Mouse (Mus musculus) CH12.LX (cell line): Measurements from ENCODE around the gene Rangrf.

ENCODE experiments used
- BHLHE40 ChIP-seq: IDR thresholded peaks from 2 replicates; pipeline ENCODE4 v1.6.1; 2011; ENCODE audit warnings: mild to moderate bottlenecking, low read depth, low read length, improper control_type of control experiment
- CHD2 ChIP-seq: IDR thresholded peaks from 2 replicates; pipeline ENCODE4 v1.6.1; 2011; ENCODE audit warnings: low read length, improper control_type of control experiment
- CTCF ChIP-seq, 2 experiments: IDR thresholded peaks in 1 of 2; conservative IDR thresholded peaks in 1 of 2; 2 replicates each; pipeline ENCODE4 v1.5.1; 2011 to 2012; ENCODE audit warnings: low read depth in 2 of 2, low read length in 2 of 2, improper control_type of control experiment in 1 of 2, inconsistent platforms in 1 of 2, mild to moderate bottlenecking in 1 of 2, moderate library complexity in 1 of 2
- GABPA ChIP-seq: IDR thresholded peaks from 2 replicates; pipeline ENCODE4 v1.6.1; 2012; ENCODE audit warnings: low read depth, low read length, improper control_type of control experiment, inconsistent platforms; ENCODE audit not compliant: insufficient replicate concordance
- MYC ChIP-seq: IDR thresholded peaks from 2 replicates; pipeline ENCODE4 v1.6.1; 2011; ENCODE audit warnings: low read depth, mild to moderate bottlenecking, improper control_type of control experiment, low read length
- POLR2A ChIP-seq: IDR thresholded peaks from 2 replicates; pipeline ENCODE4 v1.6.1; 2011; ENCODE audit warnings: low read depth, mild to moderate bottlenecking, improper control_type of control experiment, low read length
- SMC3 ChIP-seq: IDR thresholded peaks from 2 replicates; pipeline ENCODE4 v1.6.1; 2011; ENCODE audit warnings: low read depth, low read length, improper control_type of control experiment
- ZC3H11A ChIP-seq: IDR thresholded peaks from 2 replicates; pipeline ENCODE4 v1.6.1; 2012; ENCODE audit warnings: low read depth, mild to moderate bottlenecking, inconsistent platforms, low read length, improper control_type of control experiment
- ZKSCAN1 ChIP-seq: IDR thresholded peaks from 2 replicates; pipeline ENCODE4 v1.6.1; 2012; ENCODE audit warnings: low read depth, inconsistent platforms, low read length, improper control_type of control experiment, borderline replicate concordance
- ZNF384 ChIP-seq: IDR thresholded peaks from 2 replicates; pipeline ENCODE4 v1.6.1; 2012; ENCODE audit warnings: low read depth, low read length, improper control_type of control experiment, inconsistent platforms

DNA sequence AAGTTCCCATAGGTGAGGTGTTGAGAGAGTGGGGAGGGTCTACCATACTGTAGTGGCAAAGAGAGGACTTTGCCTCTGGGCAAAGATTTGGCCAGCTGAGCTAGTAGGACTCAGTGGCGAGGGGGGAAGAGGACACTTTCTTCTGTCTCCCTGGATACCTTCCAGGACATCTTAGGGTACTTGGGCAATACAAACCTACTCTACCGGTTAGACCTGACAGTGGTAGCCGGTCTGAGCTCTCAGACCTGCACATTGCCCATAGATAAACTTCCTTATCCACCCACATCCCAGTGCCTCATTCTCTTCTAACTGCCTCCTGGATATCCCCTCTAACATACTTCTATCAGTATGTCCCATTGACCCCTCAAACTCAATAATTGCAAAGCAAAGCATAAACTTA is 5.9 kb upstream of the Rangrf start:
- TF ChIP-seq POLR2A: no peak
- no peak for TF ChIP-seq ZNF384
- TF ChIP-seq ZKSCAN1: no peak
- TF ChIP-seq SMC3: no peak
- TF ChIP-seq CTCF (conservative IDR thresholded peaks at IDR 0.05 in 1 of 2, IDR thresholded peaks at IDR 0.05 in 1 of 2; ENCODE audit: low read depth in 2 of 2, low read length in 2 of 2): no peak
- no peak for TF ChIP-seq MYC
- TF ChIP-seq ZC3H11A: no peak
- no peak for TF ChIP-seq CHD2
- TF ChIP-seq GABPA: no peak
- TF ChIP-seq BHLHE40: no peak
